Mouse (Mus musculus): ENCODE measurements around the gene Olfr199.
"Not testable (repeated sequence)": the region's sequence is repeated elsewhere in the genome, so short reads cannot be mapped to it uniquely, and the experiment has no call there.

Olfr199 gene

DNA sequence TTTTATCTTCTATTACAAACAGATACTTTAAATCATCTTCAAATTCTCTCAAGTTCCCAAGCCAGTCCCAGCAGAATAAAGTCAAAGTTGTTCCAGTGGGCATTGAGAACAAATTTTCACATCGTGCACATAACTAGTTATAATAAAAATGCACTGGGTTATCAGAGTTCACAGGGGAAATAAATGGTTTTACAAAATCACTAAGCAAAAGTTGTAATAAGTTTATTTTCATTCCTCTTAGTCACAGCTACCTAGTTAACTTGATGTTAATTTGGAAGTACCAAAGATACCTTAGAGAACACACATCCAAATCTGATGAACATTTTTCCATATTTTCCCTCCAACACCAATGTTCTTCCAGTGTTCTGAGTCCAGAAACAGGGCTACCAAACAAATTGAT lies at the start of gene Olfr199:
Gene Olfr199 (minus strand): TSS at position 101 of the 400 bp plus-strand sequence.
- in situ Hi-C loops (cut with MboI; ENCODE audit: unreplicated experiment in 2 of 2) = not testable (repeated sequence)

DNA sequence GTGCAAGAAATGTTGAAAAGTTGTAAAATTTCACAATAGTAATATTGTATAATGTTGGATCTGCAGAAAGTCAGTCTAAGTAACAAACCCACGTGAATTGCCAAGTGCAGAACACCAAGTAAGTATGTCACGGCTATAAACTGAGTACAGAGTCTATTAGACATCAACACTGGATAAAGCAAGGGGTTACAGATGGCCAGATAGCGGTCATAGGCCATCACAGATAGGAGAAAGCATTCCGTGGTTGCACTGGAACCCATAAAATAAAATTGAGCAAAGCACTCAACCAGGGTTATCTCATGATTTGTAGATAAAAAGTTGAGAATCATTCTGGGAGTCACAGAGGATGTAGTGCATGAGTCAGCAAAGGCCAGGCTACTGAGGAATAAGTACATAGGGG lies 49.5 kb upstream of the Olfr199 start:
- in situ Hi-C loops (cut with MboI; ENCODE audit: unreplicated experiment in 2 of 2) = not testable (repeated sequence)

DNA sequence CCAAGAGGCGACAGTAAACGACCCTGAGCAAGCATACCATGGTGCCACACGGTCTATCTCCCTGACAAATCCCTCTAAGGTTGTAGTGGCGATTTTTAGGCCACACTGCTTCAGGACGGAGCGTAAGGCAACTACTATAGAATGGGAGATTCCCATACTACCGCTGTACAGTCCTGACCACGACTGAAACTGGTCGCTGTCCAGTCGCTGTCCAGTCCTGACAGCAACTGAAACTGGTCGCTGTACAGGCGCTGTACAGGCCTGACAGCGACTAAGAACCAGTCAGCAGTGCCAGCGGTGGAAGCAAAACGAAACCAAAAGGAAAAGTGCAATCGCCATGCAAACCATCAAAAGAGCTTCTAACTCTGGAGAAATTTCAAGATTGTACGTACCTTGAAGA lies 30.1 kb upstream of the Olfr199 start:
- in situ Hi-C loops (cut with MboI; ENCODE audit: unreplicated experiment in 2 of 2) = no loop called here

DNA sequence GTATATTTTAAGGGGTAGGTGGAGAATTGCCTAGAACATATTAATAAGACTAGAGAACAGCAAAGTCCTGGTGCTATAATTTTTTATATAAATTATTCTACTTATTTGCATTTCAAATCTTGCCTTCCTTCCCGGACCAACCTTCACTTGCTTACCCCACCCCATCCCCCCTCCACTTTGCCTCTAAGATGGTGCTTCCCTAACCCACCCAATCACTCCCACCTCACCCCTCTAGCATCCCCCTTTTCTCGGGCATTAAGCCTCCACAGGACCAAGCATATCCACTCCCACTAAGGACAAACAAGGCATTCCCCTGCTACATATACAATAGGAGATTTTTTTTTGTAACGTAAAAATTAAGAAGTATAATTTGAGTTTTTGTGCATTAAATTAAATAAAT lies 1.7 kb downstream of the Olfr199 start:
- in situ Hi-C loops (cut with MboI; ENCODE audit: unreplicated experiment in 2 of 2) = not testable (repeated sequence)

DNA sequence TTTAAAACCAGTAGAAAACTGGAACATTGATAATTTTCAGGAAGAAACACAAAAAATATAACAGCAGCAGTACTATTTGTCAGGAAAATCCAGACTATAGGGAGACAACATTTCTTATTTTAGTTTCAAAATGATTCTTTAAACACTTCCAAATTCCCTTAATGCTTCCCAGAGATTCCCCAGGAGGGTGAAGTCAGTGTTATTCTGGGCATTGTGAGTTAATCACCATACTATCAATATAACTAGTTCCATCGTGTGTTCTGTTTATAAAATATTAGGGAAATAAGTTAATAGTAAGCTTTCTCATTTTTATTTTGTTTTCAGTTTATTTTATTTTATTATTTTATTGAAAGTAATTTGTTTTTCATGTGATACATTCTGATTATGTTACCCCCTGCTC lies 16.1 kb downstream of the Olfr199 start, which contains the start of gene Olfr198:
Gene Olfr198 (minus strand): TSS at position 101 of the 400 bp plus-strand sequence.
- in situ Hi-C loops (cut with MboI; ENCODE audit: unreplicated experiment in 2 of 2) = not testable (repeated sequence)

DNA sequence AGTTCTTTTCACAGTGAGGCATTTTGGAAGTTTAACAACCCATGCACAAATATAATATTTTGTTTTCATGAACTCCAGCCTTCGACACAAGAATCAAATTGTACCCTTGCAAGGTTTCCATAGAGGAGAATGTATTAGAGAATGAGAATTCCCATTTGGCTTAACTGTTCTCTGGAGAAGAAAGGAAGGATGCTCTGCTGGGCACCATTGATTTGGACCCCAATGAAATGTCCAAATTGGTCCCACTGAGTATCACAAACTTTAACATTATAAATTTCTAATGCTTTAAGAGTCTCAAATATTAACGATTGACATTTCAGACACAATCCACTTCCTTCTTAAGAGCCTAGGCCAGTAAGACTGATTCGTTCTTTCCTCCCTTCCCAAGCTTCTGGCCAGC lies 49.2 kb downstream of the Olfr199 start, which contains the start of gene Olfr196:
Gene Olfr196 (minus strand): TSS at position 101 of the 400 bp plus-strand sequence.
- in situ Hi-C loops (cut with MboI; ENCODE audit: unreplicated experiment in 2 of 2) = no loop called here
